Mouse (Mus musculus) E14TG2a.4 (cell line): ENCODE results near the gene Mecp2.

Experiments used
- H3K27me3 ChIP-seq: 2 replicates; pipeline ENCODE4 v1.6.1; 2014; ENCODE audit warnings: low read length, control low read depth; ENCODE audit not compliant: insufficient read depth
- H3K36me3 ChIP-seq: 2 replicates; pipeline ENCODE4 v1.6.1; 2014; ENCODE audit warnings: low read length, control low read depth; ENCODE audit not compliant: insufficient read depth
- H3K4me1 ChIP-seq: replicated peaks from 2 replicates; pipeline ENCODE4 v1.6.1; 2014; ENCODE audit warnings: low read depth, low read length, control low read depth
- H3K4me3 ChIP-seq: replicated peaks from 2 replicates; pipeline ENCODE4 v1.5.1; 2014; ENCODE audit warnings: mild to moderate bottlenecking, low read length
- H3K9me3 ChIP-seq: 2 replicates; pipeline ENCODE4 v1.6.1; 2014; ENCODE audit warnings: low read length, control low read depth
- CTCF ChIP-seq: conservative IDR thresholded peaks from 2 replicates; pipeline ENCODE4 v1.5.1; 2014; ENCODE audit warnings: low read length
- NANOG ChIP-seq: IDR thresholded peaks from 2 replicates; pipeline ENCODE4 v1.6.1; 2014; ENCODE audit warnings: borderline replicate concordance, low read length, mixed read lengths
- POU5F1 ChIP-seq: IDR thresholded peaks from 2 replicates; pipeline ENCODE4 v1.6.1; 2014; ENCODE audit warnings: low read length, borderline replicate concordance

The Mecp2 gene

DNA sequence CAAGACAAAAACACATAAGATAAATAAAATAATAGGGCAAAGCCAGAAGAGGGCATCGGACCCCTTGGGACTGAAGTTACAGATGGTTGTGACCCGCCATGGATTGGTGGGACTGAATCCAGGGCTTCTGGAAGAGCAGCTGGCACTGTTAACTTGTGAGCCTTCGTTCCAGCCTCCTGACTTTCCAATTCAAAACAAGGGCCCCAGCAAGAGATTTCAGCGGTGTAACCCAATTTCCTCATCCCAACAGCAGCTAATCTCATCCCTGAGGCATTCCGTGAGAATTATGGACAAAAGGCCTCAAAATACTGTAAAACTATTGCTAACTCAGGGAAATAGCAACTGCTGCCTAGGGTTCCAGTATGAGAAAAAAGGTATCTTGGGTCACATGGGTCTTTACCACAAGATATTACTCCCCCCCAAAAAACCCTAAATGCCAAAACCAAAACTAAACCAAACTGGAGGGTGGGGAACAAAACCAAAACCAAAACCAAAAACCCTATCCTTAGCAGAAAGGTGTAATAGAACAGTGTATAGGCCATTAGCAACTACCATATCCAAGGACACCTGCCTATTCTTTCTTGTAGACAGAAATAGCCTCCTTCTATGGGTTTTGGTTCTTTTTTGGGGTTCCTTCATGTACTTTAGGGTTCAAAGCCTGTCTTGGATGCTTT, 97.3 kb downstream of the Mecp2 start:
- H3K9me3 ChIP-seq, result no peaks in the 10 kb centered on the region
- no peak overlapping the region for H3K4me3 ChIP-seq
- H3K36me3 ChIP-seq, result peaks cover 37% of the 10 kb centered on the region
- TF ChIP-seq CTCF, result no peak
- no peak for TF ChIP-seq POU5F1
- no peak for TF ChIP-seq NANOG
- peaks cover 4% of the 10 kb centered on the region for H3K4me1 ChIP-seq
- no peaks in the 10 kb centered on the region for H3K27me3 ChIP-seq

DNA sequence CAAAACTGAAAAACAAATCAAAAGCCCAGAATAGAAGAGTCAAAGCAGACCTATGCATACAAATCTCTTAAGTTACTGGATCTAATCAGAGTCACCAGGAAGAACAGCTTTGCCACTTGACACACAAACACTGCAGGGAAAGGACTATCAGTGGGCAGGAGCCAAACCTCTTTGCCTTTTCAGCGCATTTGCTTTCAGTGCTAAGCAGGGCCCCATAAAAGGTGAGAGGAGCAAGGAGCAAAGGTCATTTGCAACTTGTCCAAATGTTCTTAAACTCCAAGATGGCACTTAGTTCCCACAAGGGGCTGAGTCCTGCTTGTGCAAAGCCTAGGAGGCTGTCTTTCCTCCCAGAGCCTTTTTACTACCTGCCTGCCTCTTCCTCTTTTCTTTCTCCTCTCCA, 105.2 kb downstream of the Mecp2 start:
- no peak overlapping the region for H3K4me3 ChIP-seq
- no peaks in the 10 kb centered on the region for H3K9me3 ChIP-seq
- H3K27me3 ChIP-seq, result no peaks in the 10 kb centered on the region
- H3K4me1 ChIP-seq, result peaks cover 49% of the 10 kb centered on the region
- H3K36me3 ChIP-seq, result peaks cover 14% of the 10 kb centered on the region
- TF ChIP-seq CTCF (no peak), NANOG (no peak), POU5F1 (no peak)

DNA sequence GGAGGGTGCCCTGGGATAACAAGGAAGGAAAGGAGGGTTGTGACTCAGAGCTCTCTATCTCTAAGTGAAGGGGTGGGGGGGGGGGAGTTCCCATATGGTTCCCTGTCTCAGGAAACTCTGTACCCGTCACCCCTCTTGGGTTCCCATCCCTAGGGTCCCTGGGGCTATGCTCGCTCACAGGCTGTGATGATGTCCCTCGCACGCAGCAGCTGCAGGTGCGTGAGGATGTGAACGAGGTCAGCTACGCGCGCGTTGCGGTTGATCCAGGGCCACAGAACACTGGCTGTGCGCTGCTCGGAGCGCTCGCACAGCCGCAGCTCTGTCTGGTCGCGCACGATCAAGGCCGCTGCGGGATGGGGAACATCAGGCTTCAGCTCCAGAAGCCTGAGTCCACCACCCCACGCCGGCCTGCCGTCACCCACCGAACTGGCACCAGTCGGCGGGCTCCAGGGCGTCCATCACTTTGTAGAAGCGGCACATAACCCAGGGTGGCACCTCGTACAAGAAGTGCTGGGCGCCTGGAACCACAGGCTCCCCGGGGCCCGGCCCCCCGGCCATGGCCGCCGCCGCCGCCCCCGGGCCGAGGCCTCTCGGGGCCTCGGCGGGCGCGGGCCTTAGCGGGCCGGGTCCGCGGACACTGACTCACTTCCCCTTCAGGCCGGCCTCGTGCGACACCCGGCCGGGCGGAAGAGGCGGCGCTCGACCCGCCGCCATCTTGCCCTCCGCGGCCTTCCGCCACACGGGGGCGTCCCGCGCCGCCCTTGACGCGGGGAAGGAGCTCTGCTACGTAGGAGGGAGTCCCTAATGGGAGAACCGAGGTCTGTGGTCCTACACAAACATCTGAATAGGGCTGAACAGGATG, 111.7 kb downstream of the Mecp2 start, which contains the start of gene Irak1:
Gene Irak1, minus strand, starts transcription at position 731 of the 862 bp plus-strand sequence.
- TF ChIP-seq POU5F1, result no peak
- TF ChIP-seq NANOG, result no peak
- TF ChIP-seq CTCF, result no peak
- Histone ChIP-seq H3K4me1 (peaks cover 45% of the 10 kb centered on the region), H3K36me3 (peaks cover 39% of the 10 kb centered on the region), H3K27me3 (no peaks in the 10 kb centered on the region), H3K4me3 (peak within 1 kb of the TSS; percentile 81), H3K9me3 (no peaks in the 10 kb centered on the region)

DNA sequence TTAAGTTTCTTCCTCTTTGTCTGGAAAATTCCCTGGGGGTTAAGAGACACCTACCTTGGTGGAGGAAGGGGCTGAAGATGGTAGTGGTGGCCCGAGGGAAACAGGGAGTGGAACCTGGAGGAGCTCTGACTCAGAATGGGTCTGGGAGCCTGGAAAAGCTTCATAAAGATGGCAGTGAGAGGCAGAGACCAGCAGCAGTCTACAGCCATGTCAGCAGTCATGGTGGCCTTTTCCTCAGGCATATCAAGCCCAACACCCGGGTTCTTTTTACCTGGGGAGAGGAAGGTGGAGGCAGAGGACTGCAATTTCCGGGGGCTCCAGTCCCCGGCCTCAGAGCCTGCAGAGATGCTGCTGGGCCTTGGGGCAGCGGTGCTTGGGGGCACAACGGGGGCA, 112.4 kb downstream of the Mecp2 start:
- Histone ChIP-seq H3K27me3 (no peaks in the 10 kb centered on the region), H3K4me3 (peak overlapping the region; percentile 81), H3K4me1 (peaks cover 41% of the 10 kb centered on the region), H3K36me3 (peaks cover 45% of the 10 kb centered on the region), H3K9me3 (no peaks in the 10 kb centered on the region)
- no peak for TF ChIP-seq POU5F1
- no peak for TF ChIP-seq CTCF
- no peak for TF ChIP-seq NANOG

DNA sequence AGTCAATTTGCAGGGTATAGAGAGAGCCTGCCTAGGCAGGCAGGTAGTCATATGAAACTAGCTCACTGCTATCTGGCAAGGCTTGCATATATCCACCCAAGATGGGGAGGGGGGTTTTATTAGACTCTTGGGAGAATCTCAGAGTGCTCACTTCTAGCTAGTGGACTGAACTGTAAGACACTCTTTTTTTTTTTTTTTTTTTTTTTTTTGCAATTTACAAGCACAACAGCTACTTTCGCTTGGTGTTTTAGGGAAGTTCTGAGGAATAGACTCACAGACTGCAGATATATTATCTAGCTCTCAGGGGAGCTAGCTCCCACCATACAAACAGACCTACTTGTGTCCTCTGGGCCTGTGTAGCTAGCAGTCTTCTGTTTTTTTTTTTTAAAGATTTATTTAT, 120.6 kb downstream of the Mecp2 start:
- Histone ChIP-seq H3K36me3 (peaks cover 46% of the 10 kb centered on the region), H3K4me3 (no peak overlapping the region), H3K9me3 (no peaks in the 10 kb centered on the region), H3K27me3 (no peaks in the 10 kb centered on the region), H3K4me1 (peaks cover 18% of the 10 kb centered on the region; the same call in 1 of the 2 replicates)
- TF ChIP-seq POU5F1 (no peak), NANOG (no peak), CTCF (no peak)

DNA sequence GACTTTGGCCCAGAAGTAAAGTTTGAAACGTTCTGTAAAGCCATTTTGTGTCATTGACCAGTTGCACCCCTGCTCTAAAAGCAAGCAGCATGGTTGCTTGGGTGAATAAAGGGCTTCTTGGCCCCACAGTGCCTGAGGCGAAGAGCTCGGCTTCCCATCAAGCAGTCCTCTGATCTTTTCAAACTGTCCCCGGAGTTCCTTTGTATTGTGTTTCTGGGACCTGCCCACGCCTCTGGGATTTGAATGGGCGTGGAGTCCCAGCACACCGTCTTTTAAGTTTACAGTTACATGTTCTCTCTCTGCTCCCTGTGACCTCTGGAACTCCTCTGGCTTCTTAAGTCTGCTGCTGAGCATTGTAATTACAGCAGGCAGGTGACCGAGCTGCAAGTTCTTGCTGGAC, 127.1 kb downstream of the Mecp2 start:
- TF ChIP-seq NANOG (peak; percentile 55; the same call in 1 of the 2 replicates), POU5F1 (no peak)

DNA sequence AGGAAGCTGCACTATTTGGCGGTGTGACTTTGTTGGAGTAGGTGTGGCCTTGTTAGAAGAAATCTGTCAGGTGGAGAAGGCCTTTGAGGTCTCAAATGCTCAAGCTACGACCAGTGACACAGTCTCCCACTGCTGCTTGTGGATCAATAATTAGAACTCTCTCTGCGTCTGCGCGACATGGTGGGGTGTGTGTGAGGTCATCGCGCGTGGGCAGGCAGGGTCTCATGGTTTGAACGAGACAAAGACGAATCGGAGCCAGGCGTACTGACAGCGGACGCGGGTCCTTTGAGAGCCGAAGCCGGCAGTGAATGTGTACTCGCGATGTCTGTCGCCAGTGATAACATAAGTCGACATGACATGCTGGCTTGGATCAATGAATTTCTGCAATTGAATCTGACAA, 128.8 kb downstream of the Mecp2 start:
- H3K36me3 ChIP-seq, result no peaks in the 10 kb centered on the region
- TF ChIP-seq POU5F1 (no peak), CTCF (no peak), NANOG (no peak)
- no peaks in the 10 kb centered on the region for H3K27me3 ChIP-seq
- peaks cover 33% of the 10 kb centered on the region for H3K4me1 ChIP-seq
- no peaks in the 10 kb centered on the region for H3K9me3 ChIP-seq
- H3K4me3 ChIP-seq, result no peak overlapping the region

More for the DNA sequence above, 127.1 kb downstream of the Mecp2 start:
- H3K4me1 ChIP-seq, result peaks cover 31% of the 10 kb centered on the region
- H3K27me3 ChIP-seq, result no peaks in the 10 kb centered on the region
- no peaks in the 10 kb centered on the region for H3K36me3 ChIP-seq
- H3K9me3 ChIP-seq, result no peaks in the 10 kb centered on the region
- no peak overlapping the region for H3K4me3 ChIP-seq

DNA sequence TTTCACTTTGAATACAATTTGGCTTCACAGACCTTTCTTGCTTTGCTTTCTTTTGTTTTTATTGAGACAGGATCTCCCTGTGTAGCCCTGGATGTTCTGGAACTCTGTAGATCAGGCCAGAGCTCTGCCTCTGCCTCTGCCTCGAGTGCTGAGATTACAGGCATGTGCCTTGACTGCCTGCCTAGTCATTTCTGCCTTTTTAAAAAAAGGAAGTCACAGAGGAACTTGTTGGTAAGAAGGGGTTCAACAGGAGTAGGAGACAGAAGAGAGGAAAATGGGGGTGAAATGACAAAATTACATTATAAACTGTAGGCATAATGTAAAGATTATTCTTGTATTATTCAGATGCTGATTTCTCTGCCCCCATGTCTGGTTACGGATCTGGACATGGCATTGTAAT, 131.5 kb downstream of the Mecp2 start:
- Histone ChIP-seq H3K9me3 (no peaks in the 10 kb centered on the region), H3K4me3 (no peak overlapping the region), H3K36me3 (no peaks in the 10 kb centered on the region), H3K4me1 (peaks cover 46% of the 10 kb centered on the region), H3K27me3 (no peaks in the 10 kb centered on the region)
- TF ChIP-seq CTCF (no peak), POU5F1 (no peak)

DNA sequence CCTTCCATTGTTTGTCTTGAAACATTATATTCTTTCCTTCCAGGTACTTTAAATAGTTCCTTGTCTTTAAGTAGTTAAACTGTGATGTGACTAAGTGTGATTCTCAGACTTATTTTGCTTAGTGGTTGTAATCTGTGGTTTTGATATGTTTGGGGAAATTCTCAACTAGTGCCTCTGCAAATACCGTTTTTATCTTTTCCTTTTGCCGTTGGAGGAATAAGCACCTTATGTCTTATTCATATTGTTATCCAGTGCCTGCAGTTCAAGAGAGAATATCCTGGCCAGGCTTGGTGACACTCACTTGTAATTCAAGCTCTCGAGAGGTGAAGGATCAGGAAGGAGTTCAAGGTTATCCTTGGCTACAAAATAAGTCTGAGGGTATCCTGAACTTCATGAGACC, 134.1 kb downstream of the Mecp2 start:
- Histone ChIP-seq H3K4me3 (no peak overlapping the region), H3K36me3 (no peaks in the 10 kb centered on the region), H3K9me3 (no peaks in the 10 kb centered on the region), H3K27me3 (no peaks in the 10 kb centered on the region), H3K4me1 (peaks cover 48% of the 10 kb centered on the region)
- no peak for TF ChIP-seq POU5F1
- no peak for TF ChIP-seq NANOG
- TF ChIP-seq CTCF, result no peak
